Mouse (Mus musculus) urinary bladder, postnatal 36 days (tissue): ENCODE measurements around the gene Erp27.
A peak's percentile ranks its signal among the peaks of the same experiment; 100 is the strongest.
"Not testable (repeated sequence)": the region's sequence is repeated elsewhere in the genome, so short reads cannot be mapped to it uniquely, and the experiment has no call there.

Source experiments
- DNase-seq, 2 experiments: peaks; one replicate each; pipeline ENCODE4 v3.0.0; 2022; ENCODE audit warnings: low spot score in 2 of 2, mixed read lengths in 1 of 2

Erp27 gene

GRCm38 (mm10) chr6:136906937-136907293 lies 15.1 kb downstream of the Erp27 start:
- DNase-seq: peak in 1 of 2 experiments; percentile 30

- no peak for DNase-seq
Measured at GRCm38 (mm10) chr6:136906283-136906936, 15.6 kb downstream of the Erp27 start.

- DNase-seq: no peak
Measured at GRCm38 (mm10) chr6:136903885-136904470, 18.0 kb downstream of the Erp27 start.

GRCm38 (mm10) chr6:136902527-136902926 lies 19.5 kb downstream of the Erp27 start:
- no peak for DNase-seq

GRCm38 (mm10) chr6:136901010-136901409 lies 21.0 kb downstream of the Erp27 start:
- no peak for DNase-seq

- DNase-seq: no peak
Measured at GRCm38 (mm10) chr6:136900369-136901009, 21.5 kb downstream of the Erp27 start.

GRCm38 (mm10) chr6:136898954-136899353 lies 23.0 kb downstream of the Erp27 start:
- no peak for DNase-seq

- DNase-seq: peak in 1 of 2 experiments; percentile 43
Measured at GRCm38 (mm10) chr6:136898222-136898621, 23.8 kb downstream of the Erp27 start.

GRCm38 (mm10) chr6:136897789-136898188 lies 24.2 kb downstream of the Erp27 start:
- DNase-seq: no peak

- DNase-seq: no peak
Measured at GRCm38 (mm10) chr6:136894532-136895339, 27.2 kb downstream of the Erp27 start.

GRCm38 (mm10) chr6:136892002-136892401 lies 30.0 kb downstream of the Erp27 start:
- no peak for DNase-seq

GRCm38 (mm10) chr6:136889554-136889953 lies 32.4 kb downstream of the Erp27 start:
- no peak for DNase-seq

GRCm38 (mm10) chr6:136889067-136889466 lies 32.9 kb downstream of the Erp27 start:
- no peak for DNase-seq

- peak; percentile 45 to 59 for DNase-seq
Measured at GRCm38 (mm10) chr6:136887854-136888253, 34.1 kb downstream of the Erp27 start.

- DNase-seq: not testable (repeated sequence)
Measured at GRCm38 (mm10) chr6:136884766-136885165, 37.2 kb downstream of the Erp27 start.

GRCm38 (mm10) chr6:136883961-136884360 lies 38.0 kb downstream of the Erp27 start:
- DNase-seq: no peak

GRCm38 (mm10) chr6:136883431-136883915 lies 38.5 kb downstream of the Erp27 start:
- DNase-seq: peak in 1 of 2 experiments; percentile 18

- DNase-seq: no peak
Measured at GRCm38 (mm10) chr6:136881678-136882077, 40.3 kb downstream of the Erp27 start.

GRCm38 (mm10) chr6:136875670-136876069 lies 46.3 kb downstream of the Erp27 start, which contains the start of gene Mgp:
Gene Mgp, minus strand, starts transcription at chr6:136875823.
- peak; percentile 47 to 53 for DNase-seq

GRCm38 (mm10) chr6:136874599-136874998 lies 47.4 kb downstream of the Erp27 start:
- peak in 1 of 2 experiments; percentile 18 for DNase-seq

GRCm38 (mm10) chr6:136868921-136869320 lies 53.1 kb downstream of the Erp27 start:
- DNase-seq: no peak

- peak in 1 of 2 experiments; percentile 16 for DNase-seq
Measured at GRCm38 (mm10) chr6:136866150-136866549, 55.8 kb downstream of the Erp27 start.
